Mouse (Mus musculus) monocyte, adult 5-6 weeks (primary cell): ENCODE data around the gene Slc26a10. TPM values are rescaled to one million over a fixed set of nuclear protein-coding genes. Genes with fewer than 3 reads are reported as not detected.
"Not testable (repeated sequence)": the region's sequence is repeated elsewhere in the genome, so short reads cannot be mapped to it uniquely, and the experiment has no call there.

ENCODE experiments used
- ATAC-seq: fragments of 153-309, 156-312 bp; replicated peaks from 2 replicates; pipeline ENCODE4 v1.8.0; 2017; ENCODE audit warnings: mild to moderate bottlenecking; ENCODE audit not compliant: low TSS enrichment, insufficient number of reproducible peaks, severe bottlenecking, poor library complexity, low FRiP score
- total RNA-seq: library from RNA; stranded (forward); fragments of 200-1000, 200-491, 200-594 nt; gene quantifications from 3 replicates; pipeline ENCODE4 v1.2.3, GENCODE M21; 2017

The Slc26a10 gene
- total RNA-seq, 1 experiment from 2014 or later: 3.2 TPM

DNA sequence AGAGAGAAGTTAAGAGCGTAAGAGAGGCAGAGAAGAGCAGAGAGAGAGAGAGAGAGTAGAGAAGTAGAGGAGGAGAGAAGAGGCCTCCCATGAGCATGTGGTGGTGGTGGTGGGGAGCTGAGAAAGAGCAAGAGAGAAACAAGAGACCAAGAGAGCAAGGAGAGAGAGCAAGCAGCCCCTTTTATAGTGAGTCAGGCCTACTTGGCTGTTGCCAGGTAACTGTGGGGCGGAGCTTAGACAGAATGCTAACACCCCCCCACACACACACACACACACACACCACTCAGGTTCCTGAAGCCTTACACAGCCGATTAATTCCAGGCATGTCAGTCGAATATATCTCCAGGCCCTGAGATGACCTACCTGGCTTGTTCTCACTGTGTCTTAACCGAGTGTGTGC lies 35.1 kb downstream of the Slc26a10 start:
- ATAC-seq: no peak

DNA sequence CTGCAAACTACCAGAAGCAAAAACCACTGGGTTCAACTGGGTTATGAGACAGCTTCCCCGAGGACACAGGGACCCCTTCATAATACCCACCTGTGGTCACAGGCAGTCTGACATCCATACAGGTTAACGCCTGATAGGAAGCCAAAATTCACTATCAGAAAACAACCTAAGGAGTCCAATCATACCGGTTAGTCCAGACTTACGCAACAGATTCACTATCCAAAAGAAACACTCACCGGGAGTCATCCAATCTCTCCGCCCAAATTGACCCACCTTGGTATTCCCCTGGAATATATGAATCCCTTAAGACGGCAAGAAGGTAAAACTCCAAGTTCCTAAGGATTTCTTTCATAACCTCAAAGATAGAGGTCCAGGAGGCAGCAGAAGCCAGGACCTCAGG lies 35.9 kb downstream of the Slc26a10 start:
- ATAC-seq: no peak

DNA sequence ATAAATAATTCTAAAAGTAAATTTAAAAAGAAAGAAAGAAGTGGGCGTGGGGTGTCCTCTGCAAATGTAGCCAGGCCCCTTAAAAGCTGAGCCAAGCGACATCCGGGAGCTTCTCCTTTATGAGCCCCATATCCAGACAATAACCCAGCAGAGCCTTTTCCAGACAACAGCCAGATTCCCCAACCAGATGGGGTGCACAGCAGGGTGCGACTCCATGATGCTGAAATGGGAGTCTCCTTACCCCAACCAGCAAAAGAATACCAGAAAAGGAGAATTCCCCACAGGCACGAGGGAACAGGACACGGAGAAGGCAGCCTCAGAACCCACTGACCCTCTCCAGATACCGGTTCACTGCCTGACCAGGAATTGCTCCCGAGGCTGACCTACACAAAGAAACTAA lies 37.2 kb downstream of the Slc26a10 start:
- ATAC-seq: no peak

DNA sequence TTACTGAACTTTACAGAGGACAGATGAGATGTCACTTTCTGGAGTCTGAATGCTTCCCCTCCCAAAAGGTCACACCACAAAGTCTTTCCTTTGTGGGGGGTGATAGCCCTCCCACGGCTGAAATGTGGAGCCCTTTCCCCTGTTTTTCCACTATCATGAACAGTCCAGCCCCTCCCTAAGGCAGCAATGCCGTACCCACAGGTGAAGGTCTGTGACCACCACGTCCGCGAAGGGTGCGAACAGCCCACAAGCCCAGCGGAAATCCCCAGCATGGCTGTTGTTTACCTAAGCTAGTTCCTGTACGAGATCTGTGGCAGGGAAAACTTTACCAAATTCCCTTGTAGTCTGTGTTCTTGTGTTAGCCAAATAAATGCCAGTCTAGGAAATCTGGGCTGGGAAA lies 38.9 kb downstream of the Slc26a10 start:
- ATAC-seq: peak; percentile 33

DNA sequence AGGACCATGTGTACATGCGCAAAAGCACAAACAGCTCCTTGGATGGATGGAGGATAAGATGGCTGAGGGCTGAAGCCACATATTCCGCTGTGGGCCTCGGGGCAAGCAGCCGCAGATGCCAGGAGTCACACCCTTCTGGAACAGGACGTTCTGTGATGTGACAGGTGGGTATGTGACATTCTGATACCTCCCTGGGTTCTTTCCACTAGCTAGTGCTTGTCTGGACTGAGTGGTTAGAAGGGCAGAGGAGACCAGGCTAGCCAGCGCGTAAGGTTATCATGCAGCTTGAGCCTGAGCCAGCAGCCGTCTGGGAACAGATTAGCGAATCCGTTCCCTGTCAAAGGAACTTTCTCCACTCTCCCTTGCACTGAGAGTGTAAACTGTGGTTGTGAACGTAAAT lies 39.5 kb downstream of the Slc26a10 start:
- ATAC-seq: no peak

DNA sequence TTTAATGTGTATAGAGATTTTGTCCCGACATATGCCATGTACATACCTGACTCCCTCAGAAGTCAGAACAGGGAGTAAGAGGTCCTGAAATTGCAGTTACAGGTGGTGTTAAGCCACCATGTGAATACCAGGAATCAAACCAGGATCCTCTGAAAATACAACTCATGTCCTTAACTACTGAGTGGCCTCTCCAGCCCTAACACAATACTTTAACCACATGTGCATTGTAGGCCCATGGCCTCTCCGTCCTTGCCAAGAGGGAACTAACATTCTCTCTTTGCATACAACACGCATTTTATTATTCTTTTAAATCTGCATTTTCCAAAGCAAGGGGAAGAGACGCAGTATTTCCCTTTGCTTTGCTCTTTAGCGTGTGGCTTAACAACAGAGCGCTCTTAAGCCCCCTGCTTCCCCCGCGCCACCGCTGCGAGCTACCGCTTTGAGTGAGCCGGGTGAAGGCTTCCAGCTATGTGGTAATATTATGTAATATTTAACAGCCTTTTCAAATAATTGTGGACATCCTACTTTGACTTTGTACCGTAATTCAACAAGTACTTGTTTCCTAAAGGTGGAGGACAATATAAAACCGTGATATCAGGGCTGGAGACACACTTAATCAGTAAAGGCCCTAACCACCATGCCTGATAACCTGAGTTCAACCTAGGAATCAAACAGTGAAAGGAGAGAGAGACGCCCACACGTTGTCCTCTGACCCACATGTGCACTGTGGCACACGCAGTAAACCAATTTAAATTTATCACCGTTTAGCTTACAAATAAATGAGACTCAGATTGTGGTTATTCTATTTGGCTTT lies 41.9 kb downstream of the Slc26a10 start:
- ATAC-seq: no peak; the same call in 1 of the 2 replicates

DNA sequence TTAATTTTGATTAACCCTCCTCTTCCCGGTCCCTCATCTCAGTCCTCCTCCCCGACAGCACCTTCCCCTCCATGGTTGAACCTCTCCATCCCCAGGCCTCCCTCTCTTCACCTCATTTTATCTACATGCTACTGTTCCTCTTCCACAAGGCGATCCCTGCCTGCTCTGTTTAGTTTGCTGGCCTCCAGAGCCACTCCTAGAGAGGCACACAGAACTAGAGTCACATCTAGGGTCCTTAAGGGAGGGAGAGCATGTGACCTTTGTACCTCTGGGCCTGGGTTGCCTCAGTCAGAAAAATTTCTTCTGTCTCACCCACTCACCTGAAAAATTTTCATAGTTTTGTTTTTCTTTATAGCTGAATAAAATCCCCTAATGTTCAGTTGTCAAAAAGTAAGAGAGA lies 42.5 kb downstream of the Slc26a10 start:
- ATAC-seq: no peak

DNA sequence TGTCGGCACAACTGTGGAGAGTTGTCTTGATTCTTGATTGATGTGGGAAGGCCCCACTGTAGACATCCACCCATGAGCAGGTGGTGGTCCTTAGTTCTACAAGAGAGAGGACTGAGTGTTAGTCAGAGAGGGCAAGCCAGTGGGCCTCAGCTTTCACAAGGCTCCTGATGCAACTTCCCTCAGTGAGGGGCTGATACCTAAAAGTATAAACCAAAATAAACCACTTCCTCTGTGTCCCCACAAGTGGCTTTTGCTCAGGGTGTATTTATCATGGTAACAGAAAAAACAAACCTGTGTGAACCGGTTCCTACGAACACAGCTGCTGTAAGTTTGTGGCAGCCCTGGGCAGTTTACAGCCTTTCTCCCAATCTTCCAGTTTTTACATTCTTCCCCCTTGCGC lies 43.9 kb downstream of the Slc26a10 start:
- ATAC-seq: peak; percentile 78

DNA sequence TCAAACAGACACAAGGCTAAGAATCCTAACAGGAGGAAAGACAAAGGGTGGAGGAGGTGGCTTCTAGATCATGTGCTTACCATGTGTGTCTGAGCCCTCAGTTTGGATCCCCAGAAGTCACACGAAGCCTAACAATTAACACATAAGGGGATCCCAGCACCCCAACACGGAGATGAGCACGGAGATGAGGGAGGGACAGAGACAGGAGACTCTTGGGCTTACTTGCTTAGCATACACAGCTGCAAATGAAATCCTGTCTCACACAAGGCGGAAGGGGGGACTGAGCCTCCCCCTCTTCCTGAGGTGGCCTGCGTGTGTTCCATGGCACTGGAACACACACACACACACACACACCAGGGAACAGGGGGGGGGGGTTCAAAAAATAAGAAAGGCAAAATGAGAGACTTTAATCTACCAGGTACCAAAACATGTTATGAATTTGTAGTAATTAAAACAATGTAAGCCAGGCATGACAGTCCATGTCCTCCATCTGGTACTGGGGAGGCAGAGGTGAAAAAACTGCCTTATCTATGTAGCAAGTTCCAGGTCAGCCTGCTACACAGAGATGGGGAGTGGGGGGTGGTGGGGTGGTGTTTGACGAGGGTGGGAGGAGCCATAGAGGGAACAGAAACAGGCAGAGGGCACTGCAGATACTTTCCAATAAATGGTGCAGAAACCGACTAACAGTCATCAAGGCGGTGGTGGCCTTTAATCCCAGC lies 45.2 kb downstream of the Slc26a10 start:
- ATAC-seq: 0 out of 2 replicates have a peak, but pooled peaks have one; percentile 27

DNA sequence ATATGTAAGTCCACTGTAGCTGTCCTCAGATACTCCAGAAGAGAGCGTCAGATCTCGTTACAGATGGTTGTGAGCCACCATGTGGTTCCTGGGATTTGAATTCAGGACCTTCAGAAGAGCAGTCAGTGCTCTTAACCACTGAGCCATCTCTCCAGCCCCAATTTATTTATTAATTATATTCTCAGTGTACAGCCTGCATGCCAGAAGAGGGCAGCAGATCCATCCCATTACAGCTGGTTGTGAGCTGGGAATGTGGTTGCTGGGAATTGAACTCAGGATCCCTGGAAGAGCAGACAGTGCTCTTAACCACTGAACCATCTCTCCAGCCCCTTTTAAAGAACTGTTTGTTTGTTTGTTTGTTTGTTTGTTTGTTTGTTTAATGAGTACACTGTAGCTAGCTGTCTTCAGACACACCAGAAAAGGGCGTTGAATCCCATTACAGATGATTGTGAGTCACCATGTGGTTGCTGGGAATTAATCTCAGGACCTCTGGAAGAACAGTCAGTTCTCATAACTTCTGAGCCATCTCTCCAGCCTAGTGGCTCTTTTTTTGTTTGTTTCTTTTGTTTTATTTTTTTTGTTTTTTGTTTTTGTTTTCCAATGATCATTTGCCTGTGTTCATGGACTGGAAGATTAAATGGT lies 45.9 kb downstream of the Slc26a10 start:
- not testable (repeated sequence) for ATAC-seq

DNA sequence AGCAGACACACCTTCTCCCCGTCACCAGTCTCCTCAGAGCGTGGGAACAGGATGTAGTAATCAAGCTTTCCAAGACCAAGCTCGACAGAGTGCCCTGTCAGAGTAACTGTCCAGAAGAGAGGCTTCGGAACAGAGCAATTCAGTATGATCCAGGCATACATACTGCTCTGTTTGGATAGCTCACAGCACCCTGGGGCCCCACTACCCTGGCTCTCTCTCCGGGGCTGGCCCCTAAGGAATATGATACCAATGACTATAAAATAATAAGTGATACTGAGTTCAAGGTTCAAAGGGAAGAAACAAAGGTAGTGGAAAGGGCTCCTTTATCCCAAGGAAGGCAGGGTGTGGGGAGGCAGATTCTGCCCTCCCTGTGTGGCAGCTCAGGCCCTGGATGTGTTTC lies 48.0 kb downstream of the Slc26a10 start:
- ATAC-seq: no peak

DNA sequence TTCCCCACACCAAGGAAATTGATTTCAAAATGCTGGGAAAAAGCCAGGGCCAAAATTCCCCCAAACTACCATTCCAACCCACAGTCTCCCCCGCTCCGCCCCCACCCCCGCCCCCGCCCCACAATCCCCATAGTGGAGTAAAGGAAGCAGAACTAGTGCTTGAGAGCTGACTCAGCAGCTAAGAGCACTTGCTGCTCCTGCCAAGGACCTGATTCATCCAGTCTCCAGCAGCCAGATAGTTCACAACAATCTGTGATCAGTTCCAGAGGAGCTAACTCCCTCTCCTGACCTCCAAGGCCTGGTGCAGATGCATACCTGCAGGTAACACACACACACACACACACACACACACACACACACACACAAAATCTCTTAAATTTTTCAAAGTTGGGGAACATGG lies 51.0 kb downstream of the Slc26a10 start:
- no peak for ATAC-seq

DNA sequence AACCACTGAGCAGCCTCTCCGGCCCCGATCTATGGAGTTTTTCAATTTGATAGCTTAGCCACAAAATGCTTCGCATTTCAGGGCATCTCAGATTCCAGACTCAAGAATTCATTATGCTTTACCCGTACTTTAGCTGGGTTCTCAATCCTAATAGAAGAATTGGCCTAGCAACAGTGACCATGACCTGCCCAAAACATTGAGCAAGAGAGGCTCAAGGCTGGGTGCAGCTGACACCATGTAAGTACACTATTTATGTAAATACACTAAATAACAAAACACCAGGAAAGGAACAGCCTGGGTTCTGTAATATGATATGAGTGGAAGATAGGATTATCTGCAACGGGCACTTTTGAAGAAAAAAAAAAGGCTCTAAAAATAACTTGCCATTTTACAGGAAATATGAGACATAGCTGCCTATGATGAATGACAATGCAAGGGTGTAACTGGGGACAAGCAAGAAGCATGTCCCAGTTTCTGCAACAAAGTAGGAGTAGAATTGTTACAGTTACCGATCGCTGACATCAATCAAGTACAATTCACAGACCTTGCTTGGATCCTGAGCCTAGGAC lies 52.6 kb downstream of the Slc26a10 start:
- no peak for ATAC-seq

DNA sequence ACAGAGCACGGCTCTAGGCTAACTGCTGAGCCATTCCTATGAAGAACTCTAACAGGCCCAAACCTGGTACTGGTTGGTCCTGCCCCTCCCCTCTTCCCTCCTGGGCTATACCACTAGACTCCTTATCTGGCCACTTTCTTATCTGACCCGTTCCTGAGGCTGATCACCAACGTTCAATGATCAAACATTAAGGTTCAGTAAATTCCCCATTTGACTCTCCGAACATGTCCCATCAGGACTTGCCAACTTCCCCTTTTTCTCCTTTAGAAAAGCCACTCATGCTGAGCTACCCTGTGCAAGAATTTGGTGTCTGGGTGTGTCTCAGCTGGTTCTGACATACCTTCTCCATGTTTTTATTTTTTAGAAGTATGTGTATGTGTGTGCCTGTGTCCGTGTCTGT lies 53.9 kb downstream of the Slc26a10 start:
- peak; percentile 25 for ATAC-seq

DNA sequence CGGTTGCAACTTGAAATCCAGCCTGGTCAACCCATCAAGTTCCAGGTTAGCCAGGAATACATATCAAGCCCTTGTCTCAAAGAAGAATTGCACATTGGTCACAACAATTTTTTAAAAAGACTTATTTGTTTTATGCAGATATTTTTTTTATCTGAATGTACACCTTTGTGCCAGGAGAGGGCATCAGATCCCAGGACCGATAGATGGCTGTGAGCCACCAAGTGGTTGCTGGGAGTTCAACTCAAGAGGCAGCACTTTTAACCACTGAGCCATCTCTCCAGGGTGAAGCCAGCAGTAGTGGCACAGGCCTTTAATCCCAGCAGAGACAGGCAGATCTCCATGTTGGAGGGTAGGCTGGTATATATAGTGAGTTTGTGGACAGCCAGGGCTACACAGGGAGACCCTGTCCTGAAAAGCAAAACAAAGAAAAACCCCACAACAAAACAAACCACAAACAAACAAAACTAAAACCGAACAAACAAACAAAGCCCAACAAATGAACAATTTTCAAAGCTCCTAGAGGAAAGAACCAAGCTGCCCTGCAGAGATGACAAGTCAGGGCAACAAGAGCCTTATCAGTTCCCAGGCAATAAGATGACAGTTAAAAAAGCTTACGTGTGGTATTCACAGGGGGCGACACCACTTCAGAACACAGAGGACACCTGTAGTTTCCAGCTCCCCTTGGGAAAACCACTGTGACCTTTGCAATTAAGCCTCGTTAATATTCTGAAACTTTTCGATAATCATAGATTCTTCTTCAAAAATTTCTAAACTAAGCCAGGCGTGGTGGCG lies 55.0 kb downstream of the Slc26a10 start:
- ATAC-seq: peak; percentile 52

DNA sequence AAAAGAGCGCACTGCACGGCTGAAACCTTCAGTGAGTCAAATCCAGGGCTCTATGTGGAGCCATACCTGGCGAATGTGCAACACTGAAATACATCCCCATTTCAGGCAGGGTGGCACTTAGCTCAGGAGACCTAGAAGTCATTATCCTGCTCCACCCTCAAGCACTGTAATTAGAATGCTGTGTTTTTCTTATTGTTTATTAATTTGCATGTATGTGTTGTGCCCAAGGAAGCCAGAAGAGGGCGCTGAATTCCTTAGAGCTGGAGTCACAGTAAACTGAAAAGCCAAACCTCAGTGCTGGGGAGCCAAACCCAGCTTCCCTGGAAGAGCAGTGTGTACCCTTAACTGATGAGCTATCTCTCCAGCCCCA lies 57.0 kb downstream of the Slc26a10 start:
- peak; percentile 27; the same call in 1 of the 2 replicates for ATAC-seq

DNA sequence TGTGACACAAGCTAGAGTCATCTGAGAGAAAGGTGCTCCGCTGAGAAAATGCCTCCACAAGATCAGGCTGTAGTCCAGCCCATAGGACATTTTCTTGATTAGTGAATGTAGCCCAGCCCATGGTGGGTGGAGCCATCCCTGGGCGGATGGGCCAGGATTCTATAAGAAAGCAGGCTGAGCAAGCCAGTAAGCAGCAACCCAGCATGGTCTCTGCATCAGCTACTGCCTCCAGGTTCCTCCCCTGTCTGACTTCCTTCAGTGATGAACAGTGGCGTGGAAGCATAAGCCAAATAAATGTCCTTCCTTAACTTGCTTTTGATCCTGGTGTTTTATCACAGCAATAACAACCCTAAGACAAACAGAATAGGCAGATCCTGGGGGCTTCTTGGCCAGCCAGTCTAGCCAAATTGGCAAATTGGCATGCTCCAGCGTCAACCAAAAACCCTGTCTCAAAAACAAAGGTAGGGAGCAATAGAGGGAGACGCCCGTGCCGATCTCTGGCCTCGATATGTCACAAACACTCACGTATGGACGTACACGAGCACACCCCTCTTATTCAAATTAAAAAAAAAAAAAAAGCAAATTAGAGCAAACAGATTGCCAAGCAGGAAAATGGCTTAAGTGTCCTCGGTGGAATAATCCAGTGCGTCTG lies 57.5 kb downstream of the Slc26a10 start:
- no peak for ATAC-seq

DNA sequence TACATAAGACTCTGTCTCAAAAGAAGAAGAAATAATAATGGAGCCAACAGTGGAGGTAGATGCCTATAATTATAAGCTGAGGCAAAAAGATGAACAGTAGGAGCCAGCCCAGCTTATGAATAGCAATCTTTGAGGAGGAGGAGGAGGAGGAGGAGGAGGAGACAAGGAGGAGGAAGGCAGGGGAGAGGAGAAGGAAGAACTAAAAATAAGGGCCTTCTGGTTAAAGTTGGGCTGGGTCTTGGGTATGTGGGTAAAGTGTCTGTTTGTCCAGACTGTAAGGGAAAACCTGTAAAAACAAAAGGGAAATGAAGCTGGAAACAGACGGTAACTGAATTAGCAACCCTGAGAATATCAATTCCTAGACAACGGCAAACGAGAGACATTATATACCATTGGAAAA lies 58.4 kb downstream of the Slc26a10 start:
- ATAC-seq: no peak
